Mouse (Mus musculus): ENCODE measurements at regions not wholly inside any gene's neighbourhood (a gene's known extent, or its start where the extent isn't known, plus 50 kb on each side); places are given as distances from the start of the nearest gene placed in this dataset.

DNA sequence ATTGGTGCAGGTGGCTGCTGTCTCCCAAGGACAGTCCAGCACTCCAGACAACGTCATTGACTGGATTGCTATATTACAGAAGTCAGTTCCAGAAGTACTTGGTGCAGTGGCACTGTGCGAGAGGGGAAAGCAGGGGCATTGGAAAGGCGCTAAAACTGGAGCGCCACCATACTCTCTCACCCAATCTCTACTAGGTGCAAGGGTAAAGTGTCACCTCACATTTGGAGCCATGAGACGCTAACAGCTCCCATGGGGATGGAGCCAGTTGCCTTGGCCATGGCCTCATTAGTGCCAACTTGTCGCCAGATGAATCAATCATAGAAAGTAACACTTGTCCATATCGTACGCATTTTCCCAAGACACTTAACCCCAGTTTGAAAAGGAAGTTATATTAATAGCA, 1617.2 kb upstream of the Gulo start:
- no peak for DNase-seq (ENCODE audit: extremely low spot score in 1 of 2, low spot score in 2 of 2)
- intact Hi-C loops (cut with DNase I) = no loop called here

DNA sequence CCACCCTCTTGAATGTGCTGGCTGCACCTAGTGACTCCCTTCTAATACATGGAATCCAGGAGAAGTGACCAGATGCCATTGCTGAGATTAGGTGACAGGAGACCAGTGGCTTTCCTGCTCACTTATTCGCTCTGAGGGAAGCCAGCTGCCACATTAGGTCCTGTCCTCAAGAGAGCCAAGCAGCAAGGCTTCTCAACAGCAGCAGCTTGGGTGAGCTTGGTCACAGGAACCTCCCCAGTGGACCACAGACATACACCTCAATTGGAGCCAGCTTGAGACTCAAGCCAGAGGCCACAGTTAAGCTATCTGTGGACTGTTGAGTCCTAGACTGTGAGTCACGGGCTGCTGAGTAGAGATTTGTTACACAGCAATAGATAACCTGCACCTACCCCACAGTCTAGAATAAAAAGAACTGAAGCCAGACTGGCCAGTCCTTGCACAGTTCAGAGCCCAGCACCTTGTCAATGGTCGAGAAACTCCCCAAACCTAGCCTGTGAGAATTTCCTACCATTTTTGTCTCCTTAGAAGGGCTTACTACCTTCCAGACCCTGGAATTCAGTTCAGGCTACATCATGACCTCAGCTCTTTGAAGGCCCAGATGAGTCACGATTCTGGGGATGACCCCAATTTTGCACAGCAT, 1615.0 kb upstream of the Gulo start:
- no peak for DNase-seq (ENCODE audit: extremely low spot score in 1 of 2, low spot score in 2 of 2)
- intact Hi-C loops (cut with DNase I) = no loop called here

DNA sequence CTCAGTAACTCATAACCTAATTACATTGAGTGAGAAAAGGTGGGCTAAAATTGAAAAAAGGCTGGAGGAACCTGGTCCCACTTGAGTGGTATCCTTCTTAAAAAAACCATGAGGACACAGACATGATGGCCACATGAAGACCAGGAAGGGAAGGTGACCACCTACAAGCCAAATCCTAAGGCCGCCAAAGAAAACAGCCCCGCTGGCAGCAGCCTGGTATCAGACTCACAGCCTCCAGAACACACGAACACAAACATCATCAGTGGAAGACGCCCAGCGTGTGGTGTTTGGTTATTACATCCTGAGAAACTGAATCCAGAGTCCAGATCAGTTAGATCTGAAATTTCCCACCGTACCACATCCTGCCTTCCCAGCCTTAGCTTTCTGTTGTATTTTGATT, 1613.9 kb upstream of the Gulo start:
- intact Hi-C loops (cut with DNase I) = no loop called here
- no peak for DNase-seq (ENCODE audit: extremely low spot score in 1 of 2, low spot score in 2 of 2)

DNA sequence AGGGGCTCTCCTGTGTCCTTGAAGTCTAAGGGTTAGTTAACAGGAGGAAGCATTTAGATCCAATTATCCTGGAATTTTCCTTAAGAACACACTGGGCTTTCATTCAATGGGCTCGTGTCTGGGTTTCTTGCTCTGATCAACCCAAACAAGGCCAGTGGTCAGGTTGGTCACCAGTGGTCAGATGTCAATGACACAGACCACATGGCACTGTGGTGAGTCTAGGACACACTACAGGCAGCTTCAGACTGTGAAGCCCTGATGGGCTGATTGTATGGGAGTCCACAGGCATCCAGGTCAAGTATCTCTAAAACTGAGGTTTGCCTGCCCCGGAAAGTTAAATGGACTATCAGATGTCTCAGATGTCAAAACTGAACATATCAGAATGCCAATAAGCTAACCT, 1612.5 kb upstream of the Gulo start:
- intact Hi-C loops (cut with DNase I) = loop anchor here (2.0 kb wide), 1 partner anchor 411 kb away; no protein-coding TSS in a partner anchor

DNA sequence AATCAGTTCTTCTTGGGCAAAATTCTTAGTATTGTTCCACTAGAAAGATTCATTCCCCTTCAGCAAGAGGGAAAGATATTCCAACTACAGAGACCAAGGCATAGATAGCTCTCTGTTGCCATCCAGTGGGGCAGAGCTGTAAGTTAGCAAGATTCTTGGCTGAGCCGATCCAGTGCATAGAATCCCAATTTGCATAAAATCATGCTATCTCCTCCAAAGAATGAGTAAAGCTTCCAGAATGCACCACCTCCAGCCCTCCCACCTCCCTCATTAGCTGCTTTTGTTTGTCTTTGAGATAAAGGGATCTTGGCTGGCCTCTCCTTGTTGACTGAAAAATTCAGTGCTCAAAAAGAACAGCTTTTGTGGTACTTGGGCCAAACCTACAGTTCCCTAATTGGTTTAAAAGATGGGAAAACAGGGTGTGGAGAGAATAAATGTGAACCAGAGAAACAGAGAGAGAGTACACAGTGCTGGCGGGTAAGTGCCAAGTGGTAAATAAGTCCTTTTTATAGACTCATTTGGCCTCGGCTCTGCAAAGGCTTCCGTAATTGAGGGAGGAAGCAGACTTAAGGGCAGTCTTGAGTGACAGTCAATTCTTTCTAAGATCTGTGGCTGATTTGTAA, 1612.0 kb upstream of the Gulo start:
- peak; percentile 41 to 64 for DNase-seq (ENCODE audit: extremely low spot score in 1 of 2, low spot score in 2 of 2)
- intact Hi-C loops (cut with DNase I) = loop anchor here (2.0 kb wide), 1 partner anchor 410 kb away; no protein-coding TSS in a partner anchor

More for the DNA sequence above, 1612.5 kb upstream of the Gulo start:
- no peak for DNase-seq (ENCODE audit: extremely low spot score in 1 of 2, low spot score in 2 of 2)

DNA sequence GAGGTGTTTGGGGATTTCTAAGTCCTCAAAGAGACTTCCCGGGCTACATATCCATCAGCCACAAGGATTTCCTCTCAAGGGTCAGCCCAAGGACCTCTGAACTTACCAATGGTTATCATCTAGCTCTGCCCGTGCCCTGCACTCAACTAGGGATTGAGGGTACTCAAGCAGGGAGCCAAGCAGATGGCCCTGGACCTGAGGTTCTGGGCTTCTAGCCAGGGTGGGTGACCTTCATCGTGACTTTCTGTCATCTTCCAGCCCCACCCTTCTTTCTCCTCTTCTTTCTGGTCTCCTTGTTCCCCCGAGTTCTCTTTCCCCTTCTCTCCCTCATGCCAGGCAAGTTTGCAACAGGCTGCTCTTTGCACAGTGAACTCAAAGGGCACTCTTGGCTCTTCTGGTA, 1610.6 kb upstream of the Gulo start:
- intact Hi-C loops (cut with DNase I) = no loop called here
- no peak for DNase-seq (ENCODE audit: extremely low spot score in 1 of 2, low spot score in 2 of 2)

DNA sequence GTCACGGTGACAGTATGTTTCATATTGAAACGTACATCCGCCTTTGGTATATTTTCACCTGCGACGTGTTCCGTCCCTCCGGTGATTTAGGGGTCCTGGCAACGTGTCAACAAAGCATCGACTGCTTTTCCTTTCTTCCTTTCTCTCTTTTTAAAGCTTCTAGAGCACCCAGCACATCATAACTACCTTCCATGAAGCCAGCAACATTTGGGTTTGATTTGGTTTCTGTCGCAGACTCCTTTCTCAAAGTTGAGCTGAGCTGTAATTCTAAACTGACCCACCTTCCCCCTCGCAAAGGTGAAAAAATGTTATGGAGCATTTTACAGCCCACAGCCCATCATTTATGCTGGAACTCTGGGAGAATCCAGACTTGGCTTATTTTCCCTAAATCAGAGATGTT, 1605.4 kb upstream of the Gulo start:
- intact Hi-C loops (cut with DNase I) = loop anchor here (5.0 kb wide), 1 partner anchor 247 kb away; no protein-coding TSS in a partner anchor
- DNase-seq (ENCODE audit: extremely low spot score in 1 of 2, low spot score in 2 of 2) = no peak

DNA sequence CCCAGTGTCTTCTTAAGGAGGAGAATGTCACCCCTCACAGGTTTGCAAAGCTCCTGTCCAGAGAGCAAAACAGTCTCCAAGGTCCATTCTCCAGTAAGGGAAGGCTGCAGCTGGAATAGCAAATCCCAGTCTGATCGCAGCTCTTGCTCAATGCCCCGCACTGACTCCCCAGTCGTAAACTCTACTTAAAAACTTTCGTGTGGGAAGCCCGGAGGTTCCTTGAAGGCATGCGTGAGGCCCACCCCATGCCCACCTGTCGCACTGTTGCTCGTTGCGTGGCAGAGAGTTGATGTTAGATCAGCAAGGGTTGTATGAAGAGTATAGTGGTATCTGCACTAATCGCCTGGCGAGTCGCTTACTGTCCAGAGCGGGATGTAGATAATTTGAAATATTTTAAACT, 1604.7 kb upstream of the Gulo start:
- intact Hi-C loops (cut with DNase I) = loop anchor here (5.0 kb wide), 1 partner anchor 246 kb away; no protein-coding TSS in a partner anchor

DNA sequence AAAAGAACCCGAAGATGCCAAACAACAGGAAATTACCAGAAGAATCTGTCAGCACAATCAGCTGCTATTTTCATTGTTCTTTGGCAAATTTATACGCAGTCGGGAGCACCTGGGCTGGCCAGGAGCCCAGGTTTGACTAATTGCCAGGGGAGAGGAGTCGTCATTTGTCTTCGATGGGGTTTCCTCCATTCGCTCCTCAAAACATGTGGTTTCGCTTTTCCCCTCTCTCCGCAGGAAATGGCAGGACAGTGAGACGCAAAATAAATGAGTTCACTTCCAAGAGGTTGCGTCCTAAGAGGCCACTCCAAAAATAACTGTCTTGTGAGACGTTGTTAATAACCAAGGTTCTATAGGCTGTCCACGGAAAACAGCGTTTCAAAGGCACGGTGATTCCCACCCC, 1604.2 kb upstream of the Gulo start:
- intact Hi-C loops (cut with DNase I) = loop anchor here (5.0 kb wide), 1 partner anchor 246 kb away; no protein-coding TSS in a partner anchor
- DNase-seq (ENCODE audit: extremely low spot score in 1 of 2, low spot score in 2 of 2) = no peak

More for the DNA sequence above, 1604.7 kb upstream of the Gulo start:
- DNase-seq (ENCODE audit: extremely low spot score in 1 of 2, low spot score in 2 of 2) = no peak

DNA sequence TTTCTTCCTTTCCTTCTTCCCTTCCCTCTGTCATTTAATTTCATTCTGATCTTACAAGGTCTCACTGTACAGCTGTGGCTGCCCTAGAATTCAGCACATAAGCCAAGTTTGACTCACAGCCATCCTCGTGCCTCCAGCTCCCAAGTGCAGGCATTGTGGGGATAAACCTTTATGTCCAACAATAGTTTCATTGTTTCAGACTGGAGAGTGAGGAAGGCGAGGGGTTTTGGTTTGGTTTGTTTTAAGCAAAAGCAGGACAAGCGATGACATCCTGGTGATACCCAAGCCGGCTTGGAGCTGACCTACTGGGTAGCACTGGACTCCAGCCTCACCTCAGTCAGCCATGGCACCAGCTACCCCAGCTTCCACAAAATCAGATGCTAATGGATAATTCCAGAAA, 1603.5 kb upstream of the Gulo start:
- no peak for DNase-seq (ENCODE audit: extremely low spot score in 1 of 2, low spot score in 2 of 2)
- intact Hi-C loops (cut with DNase I) = loop anchor here (5.0 kb wide), 1 partner anchor 245 kb away; no protein-coding TSS in a partner anchor

DNA sequence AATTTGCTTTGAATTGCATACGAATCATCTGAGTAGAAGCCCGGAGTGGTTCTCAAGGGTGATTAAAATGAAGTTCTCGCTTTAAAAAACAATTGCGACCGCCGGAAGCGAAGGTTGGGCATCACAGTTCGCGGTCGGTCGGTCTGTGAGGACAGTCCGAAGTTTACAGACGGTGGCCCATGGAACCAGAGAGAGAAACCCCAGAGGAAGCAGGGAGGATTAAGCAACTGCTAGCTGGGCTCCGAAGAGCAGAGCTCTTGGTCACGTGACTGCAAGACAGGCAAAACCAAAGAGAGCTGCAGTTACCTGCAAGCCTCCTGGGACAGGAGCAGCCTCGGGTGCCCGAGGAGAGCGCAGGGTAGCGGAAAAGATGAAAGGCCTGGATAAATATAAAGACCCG, 1599.3 kb upstream of the Gulo start:
- no peak for DNase-seq (ENCODE audit: extremely low spot score in 1 of 2, low spot score in 2 of 2)
- intact Hi-C loops (cut with DNase I) = no loop called here

DNA sequence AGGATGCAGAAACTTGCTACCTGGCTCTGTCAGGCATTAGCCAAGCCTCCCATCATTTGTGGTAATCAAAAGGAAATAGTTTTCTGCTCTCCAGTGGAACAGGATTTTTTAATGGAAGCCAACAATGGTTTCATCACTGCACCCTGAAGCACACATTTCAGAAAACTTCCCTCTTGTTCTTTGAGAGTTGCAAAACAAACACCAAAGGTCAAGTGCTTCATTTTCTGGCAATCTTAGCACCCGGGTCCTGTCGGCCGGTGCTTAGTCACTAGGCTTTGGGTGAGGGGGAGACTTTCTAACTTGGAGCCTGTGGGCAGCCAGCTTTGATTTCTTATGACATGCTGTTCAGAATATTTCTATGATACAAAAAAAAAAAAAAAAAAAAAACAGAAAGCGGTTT, 1594.0 kb upstream of the Gulo start:
- no peak for DNase-seq (ENCODE audit: extremely low spot score in 1 of 2, low spot score in 2 of 2)
- intact Hi-C loops (cut with DNase I) = no loop called here

DNA sequence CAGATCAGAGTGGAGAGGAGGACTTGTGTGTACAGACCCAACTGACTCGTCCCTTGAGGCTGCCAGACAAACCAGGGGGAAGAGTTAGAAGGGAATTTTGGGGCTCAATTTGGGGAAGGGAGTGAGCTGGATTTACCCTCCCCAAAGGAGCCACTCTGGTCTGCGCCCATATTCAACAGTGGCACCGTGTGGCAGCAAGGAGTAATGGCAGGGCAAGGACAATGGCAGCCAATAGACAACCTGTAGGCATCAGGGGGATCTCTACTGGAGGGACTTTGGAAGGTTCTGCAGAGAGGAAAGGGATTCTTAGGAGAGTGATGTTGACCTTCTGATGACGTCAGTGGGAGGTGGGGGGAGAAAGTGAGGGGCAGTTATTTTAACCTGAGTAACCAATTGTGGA, 1590.7 kb upstream of the Gulo start:
- intact Hi-C loops (cut with DNase I) = no loop called here
- no peak for DNase-seq (ENCODE audit: extremely low spot score in 1 of 2, low spot score in 2 of 2)

DNA sequence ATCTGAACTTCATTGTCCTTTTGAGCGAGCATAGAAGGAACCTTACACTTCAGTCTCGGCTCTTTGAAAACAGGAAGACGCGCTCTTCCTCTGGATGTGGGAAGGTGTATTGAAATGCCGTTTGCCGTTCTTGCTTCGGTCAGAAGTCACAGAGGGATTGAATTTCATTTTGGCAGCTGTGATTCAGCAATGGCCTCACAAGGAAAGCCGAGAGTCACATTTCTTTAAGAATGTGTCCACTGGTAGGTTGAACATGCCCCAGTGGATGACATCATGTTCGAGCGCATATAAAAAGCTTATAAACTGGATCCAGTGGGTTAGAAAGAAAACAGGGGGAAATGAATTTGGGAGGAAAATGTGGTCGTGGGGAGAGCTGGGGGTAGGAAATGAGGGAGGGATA, 1579.6 kb upstream of the Gulo start:
- DNase-seq (ENCODE audit: extremely low spot score in 1 of 2, low spot score in 2 of 2) = no peak
- intact Hi-C loops (cut with DNase I) = no loop called here

DNA sequence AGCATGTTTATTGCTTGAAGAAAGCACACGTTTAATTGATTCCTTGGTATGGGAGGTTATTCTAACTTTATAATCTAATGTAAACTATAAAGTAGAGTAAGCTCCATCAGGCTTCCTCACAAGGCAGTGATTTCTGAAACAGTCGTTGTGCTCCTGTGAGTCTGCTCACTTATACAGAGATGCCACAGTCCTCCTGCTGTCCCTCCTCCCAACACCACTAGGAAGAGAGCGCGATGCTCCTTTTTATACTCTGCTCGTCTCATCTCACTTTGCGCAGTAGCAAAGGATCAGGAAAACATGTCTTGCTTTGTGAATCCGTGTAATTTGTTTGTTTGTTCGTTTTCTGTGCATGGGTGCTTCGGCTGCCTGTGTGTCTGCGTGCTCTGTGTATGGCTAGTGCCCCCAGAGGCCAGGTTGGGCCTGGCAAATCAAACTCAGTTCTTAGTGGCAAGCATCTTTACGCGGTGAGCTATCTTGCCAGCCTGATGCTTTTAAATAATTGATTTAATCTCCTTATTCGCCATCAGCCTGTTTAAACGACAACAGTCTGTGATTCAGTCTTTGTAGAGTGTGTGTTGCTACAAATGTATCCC, 1575.5 kb upstream of the Gulo start:
- DNase-seq (ENCODE audit: extremely low spot score in 1 of 2, low spot score in 2 of 2) = no peak
- intact Hi-C loops (cut with DNase I) = no loop called here

DNA sequence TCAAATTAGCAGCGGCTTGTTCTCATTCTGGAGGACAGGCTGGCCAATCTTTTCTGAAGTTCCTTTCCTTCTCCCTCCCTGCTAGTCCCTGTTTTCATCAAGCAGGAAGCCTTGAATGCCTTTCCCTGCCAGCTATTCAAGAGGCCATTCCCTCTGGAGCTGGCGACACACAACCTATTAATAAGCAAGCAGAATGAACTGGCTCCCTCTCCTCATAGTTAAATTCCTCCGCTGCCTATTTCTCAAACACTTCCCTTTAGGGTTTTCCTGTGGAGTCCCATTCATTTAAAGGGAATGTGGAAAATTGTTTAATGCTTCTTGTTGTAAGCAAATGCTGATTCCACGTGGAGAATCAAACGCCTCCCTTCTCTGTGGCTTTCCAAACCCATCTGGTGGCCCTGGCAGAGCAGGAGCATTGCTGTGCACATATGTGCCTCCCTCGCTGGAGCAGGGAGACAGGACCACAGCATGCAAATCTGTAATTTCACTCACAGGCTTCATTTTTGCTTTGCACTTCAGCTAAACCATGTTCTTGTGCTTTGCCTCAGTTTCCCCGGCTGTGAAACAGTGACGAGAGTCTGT, 1573.3 kb upstream of the Gulo start:
- intact Hi-C loops (cut with DNase I) = no loop called here
- no peak for DNase-seq (ENCODE audit: extremely low spot score in 1 of 2, low spot score in 2 of 2)

DNA sequence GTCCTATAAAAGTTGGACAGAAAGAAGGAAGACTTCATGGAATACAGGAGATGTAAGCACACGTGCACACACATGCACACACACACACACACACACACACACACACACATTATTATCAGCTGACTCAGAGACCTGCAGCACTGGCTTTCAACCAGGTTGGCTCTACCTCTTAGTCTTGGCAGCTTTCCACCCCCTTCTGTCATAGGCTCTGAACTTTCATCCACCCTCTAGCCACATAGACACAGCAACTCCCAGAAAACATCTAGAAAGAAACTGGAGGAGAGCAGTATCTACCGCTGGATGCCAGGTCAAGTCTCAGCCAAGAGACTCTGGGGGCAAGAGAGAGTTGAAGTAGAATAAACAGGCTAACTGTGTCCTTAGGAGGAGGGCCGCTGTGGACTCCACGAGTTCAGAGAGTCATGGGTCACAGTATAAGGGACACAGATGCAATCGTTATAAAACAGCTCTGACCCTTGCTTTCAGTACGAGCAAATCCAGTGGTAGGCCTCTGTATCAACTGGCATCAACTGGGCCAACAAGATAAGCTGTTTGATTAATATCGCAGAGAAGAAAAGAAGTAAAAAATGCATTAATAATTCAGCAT, 1565.4 kb upstream of the Gulo start:
- intact Hi-C loops (cut with DNase I) = no loop called here
- no peak for DNase-seq (ENCODE audit: extremely low spot score in 1 of 2, low spot score in 2 of 2)

DNA sequence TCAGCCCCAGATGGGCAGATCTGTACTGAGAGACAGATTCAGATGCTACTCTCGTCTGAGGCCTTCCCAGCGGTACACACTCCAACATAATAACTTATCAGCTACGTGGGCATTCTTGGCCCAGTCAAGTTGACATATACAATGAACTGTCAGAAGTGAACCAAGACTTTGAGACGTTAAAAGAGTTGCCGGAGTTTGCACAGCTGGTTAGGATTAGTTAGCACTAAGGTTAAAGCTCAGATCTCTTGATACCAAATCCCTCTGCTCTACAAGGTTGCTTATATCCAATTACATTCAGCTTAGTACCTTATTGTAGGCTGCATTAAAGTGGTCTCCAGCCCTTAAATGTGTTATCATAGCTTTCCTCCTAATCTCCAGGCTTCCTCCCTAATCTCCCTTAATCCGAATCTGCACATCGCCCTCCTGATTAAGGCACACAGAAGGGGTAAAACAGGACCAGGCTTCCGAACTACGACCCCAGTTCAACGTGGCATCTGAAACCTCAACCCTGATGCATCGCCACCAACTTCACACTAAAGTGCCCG, 1564.5 kb upstream of the Gulo start:
- no peak for DNase-seq (ENCODE audit: extremely low spot score in 1 of 2, low spot score in 2 of 2)
- intact Hi-C loops (cut with DNase I) = no loop called here

DNA sequence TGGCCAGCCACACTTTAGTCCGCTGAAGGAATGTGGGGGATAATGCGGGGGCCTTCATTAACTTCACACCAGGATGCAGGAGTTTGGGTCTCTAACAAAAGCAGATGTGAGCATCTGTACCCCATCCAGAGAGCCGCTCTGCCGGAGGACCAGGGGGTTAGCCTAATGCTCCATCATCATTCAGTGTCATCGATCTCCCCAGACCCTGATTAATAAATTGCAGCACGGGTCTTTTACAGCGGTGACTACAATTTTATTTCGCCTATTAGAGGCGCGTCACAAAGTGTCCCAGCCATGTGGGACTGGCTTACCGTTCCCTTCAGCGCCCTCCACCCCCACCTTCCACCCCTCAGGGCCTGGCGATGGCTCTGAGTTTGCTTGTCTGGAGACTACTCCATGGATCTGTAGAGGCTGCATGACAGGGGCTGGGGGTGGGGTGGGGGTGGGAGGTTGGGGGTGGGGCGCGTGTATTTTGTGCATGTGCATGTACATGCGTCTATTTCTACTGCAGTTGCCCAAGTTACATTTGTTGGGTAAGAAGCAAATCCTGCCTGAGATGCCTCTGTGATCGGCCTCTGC, 1560.8 kb upstream of the Gulo start:
- no peak for DNase-seq (ENCODE audit: extremely low spot score in 1 of 2, low spot score in 2 of 2)
- intact Hi-C loops (cut with DNase I) = no loop called here
